Mouse (Mus musculus) heart, adult 2 months (tissue): ENCODE results near the gene Tcl1b3. TPM values are rescaled to one million over a fixed set of nuclear protein-coding genes. Genes with fewer than 3 reads are reported as not detected.

Experiments
- DNase-seq, 2 experiments: peaks; one replicate each; pipeline ENCODE4 v3.0.0; 2021
- H3K27ac ChIP-seq: fragments of 200-600 bp; 2 replicates; pipeline ENCODE4 v1.8.1; 2022
- H3K27me3 ChIP-seq: fragments of 200-500 bp; 2 replicates; pipeline ENCODE4 v1.6.1; 2012; ENCODE audit warnings: mild to moderate bottlenecking, low read length, inconsistent platforms, mixed read lengths; ENCODE audit not compliant: control insufficient read depth, insufficient read depth
- H3K36me3 ChIP-seq: fragments of 200-500 bp; 2 replicates; pipeline ENCODE4 v1.6.1; 2012; ENCODE audit warnings: low read length, inconsistent platforms; ENCODE audit not compliant: control insufficient read depth, insufficient read depth
- H3K4me1 ChIP-seq: fragments of 200-500 bp; 2 replicates; pipeline ENCODE4 v1.6.1; 2011; ENCODE audit warnings: low read length; ENCODE audit not compliant: control insufficient read depth, insufficient read depth
- H3K4me3 ChIP-seq: fragments of 200-600 bp; 2 replicates; pipeline ENCODE4 v1.8.1; 2022
- H3K79me2 ChIP-seq: fragments of 200-500 bp; replicated peaks from 2 replicates; pipeline ENCODE4 v1.6.1; 2012; ENCODE audit warnings: mild to moderate bottlenecking, inconsistent platforms, low read length, moderate library complexity, mixed read lengths; ENCODE audit not compliant: control insufficient read depth, insufficient read depth
- H3K9ac ChIP-seq: fragments of 200-500 bp; 2 replicates; pipeline ENCODE4 v1.6.1; 2012; ENCODE audit warnings: low read depth, mild to moderate bottlenecking, control low read depth, inconsistent platforms, low read length, mixed read lengths
- CTCF ChIP-seq: fragments of 200-600 bp; IDR thresholded peaks from 2 replicates; pipeline ENCODE4 v1.8.1; 2022; ENCODE audit warnings: antibody characterized with exemption, mild to moderate bottlenecking, moderate library complexity
- EP300 ChIP-seq: fragments of 200-500 bp; IDR thresholded peaks from 2 replicates; pipeline ENCODE4 v1.6.1; 2011; ENCODE audit warnings: low read depth, low read length, control low read depth; ENCODE audit not compliant: insufficient read depth
- POLR2A ChIP-seq: fragments of 200-500 bp; IDR thresholded peaks from 2 replicates; pipeline ENCODE4 v1.6.1; 2011; ENCODE audit warnings: mild to moderate bottlenecking, low read depth, low read length, control low read depth; ENCODE audit not compliant: insufficient read depth
- WGBS: fragments of 180-500 bp; shearing (Covaris S2); methylation state at CpG from one replicate; pipeline ENCODE4 v1.1.7; 2018; 5-methylcytosine and 5-hydroxymethylcytosine counted together
- intact Hi-C: fragments of 180-260 bp; cut with DNase I; formaldehyde crosslinking; loops from one replicate; pipeline ENCODE4 v1.15.1; 2025
- polyA plus RNA-seq: library from polyadenylated mRNA; depleted of rRNA; stranded (reverse); fragments of >200 nt; gene quantifications from 2 replicates; pipeline ENCODE4 v1.2.3, GENCODE M21; 2012; rRNA removed
- total RNA-seq, 2 experiments: library from RNA; stranded (reverse); gene quantifications; 2 replicates each; pipeline ENCODE4 v1.2.3; 2021

Gene Tcl1b3
- total and polyA plus RNA-seq, 3 experiments: not detected

DNA sequence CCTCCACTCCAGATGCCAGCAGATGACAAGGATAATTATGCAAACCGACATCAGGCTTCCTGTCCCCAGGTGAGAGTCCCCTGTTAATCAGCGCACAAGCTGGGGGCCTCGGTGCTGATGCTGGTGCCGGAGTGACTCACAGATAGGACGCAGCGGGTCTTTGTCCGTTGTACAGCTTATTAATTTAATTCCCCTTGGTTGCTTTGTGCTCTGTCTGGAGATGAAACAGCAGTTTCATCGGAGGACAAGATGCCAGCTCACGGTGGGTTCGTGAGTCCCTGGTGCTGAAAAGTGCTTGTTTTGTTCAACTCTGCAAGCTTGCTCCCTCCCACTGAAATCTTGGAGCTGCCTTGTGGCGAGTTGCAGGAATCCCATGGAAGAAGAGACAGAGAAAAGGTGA lies 43.5 kb downstream of the Tcl1b3 start:
- intact Hi-C loops: no loop called here
- H3K27ac ChIP-seq: no peak overlapping the region
- H3K4me3 ChIP-seq: no peak overlapping the region
- DNase-seq: no peak
- TF ChIP-seq CTCF (no peak), EP300 (no peak), POLR2A (no peak)
- whole genome bisulfite sequencing: 68% methylated on average over 11 of the region's 11 CpGs
- no peaks in the 10 kb centered on the region for H3K36me3 ChIP-seq
- H3K9ac ChIP-seq: no peak overlapping the region
- H3K27me3 ChIP-seq: no peaks in the 10 kb centered on the region
- H3K4me1 ChIP-seq: no peaks in the 10 kb centered on the region
- no peaks in the 10 kb centered on the region for H3K79me2 ChIP-seq

DNA sequence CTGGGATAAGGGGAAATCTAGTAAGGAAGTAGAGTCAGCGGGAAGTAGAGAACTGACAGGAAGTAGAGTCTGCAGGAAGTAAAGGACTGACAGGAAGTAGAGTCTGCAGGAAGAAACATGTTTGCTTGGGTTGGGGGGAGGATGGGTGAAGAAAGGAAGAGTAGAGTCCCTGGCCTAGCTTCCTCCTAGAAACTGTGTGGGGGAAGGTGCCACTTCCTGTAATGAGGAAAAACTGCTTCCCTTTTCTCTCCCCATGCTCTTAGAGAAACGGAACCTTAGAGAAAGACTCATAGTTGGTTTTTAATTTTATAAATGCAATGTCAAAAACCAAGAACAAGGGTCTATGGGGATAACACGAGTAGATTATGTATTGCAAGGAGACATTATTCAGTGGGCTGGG lies 44.2 kb downstream of the Tcl1b3 start:
- Histone ChIP-seq H3K36me3 (no peaks in the 10 kb centered on the region), H3K4me1 (no peaks in the 10 kb centered on the region), H3K27me3 (no peaks in the 10 kb centered on the region), H3K4me3 (no peak overlapping the region), H3K27ac (no peak overlapping the region), H3K9ac (no peak overlapping the region), H3K79me2 (no peaks in the 10 kb centered on the region)
- intact Hi-C loops: no loop called here
- no peak for DNase-seq
- TF ChIP-seq EP300 (no peak), POLR2A (no peak), CTCF (no peak)
- 51% methylated on average over 3 of the region's 3 CpGs for WGBS

DNA sequence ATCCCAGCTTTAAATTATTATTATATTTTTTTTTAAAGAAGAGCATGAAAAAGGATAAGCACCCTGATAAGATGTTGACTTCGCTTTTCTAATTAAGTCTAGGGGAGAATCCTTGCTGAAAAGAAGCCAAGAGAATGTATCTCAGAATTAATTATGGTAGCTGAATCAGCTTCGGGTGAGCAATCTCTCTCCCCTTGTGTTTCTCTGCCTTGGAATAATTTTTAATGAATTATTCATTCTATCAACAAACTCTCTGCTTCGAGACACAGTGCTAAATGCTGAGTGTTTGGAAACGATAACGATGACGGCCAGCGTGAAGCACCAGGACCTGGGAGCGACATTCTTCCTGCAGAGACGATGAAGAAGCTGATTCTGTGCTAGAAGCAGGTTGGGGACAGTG lies 48.2 kb downstream of the Tcl1b3 start:
- Histone ChIP-seq H3K4me3 (no peak overlapping the region), H3K79me2 (no peaks in the 10 kb centered on the region), H3K9ac (no peak overlapping the region), H3K27ac (no peak overlapping the region), H3K36me3 (no peaks in the 10 kb centered on the region), H3K27me3 (no peaks in the 10 kb centered on the region), H3K4me1 (no peaks in the 10 kb centered on the region)
- TF ChIP-seq EP300 (no peak), CTCF (no peak), POLR2A (no peak)
- DNase-seq: no peak
- intact Hi-C loops: no loop called here
- 80% methylated on average over 9 of the region's 9 CpGs for WGBS

Other genes starting within 250 kb of the Tcl1b3 start
- gene Syne3, start 181.2 kb upstream of the Tcl1b3 start, total RNA-seq: 1 to 10 TPM; 7.0 to 8.5 TPM
- 2.3 and 3.0 TPM in 2 replicates for gene Syne3, start 181.2 kb upstream of the Tcl1b3 start, polyA plus RNA-seq
- 10 to 100 TPM; 86.5 to 94.7 TPM for gene Glrx5, start 158.4 kb upstream of the Tcl1b3 start, total RNA-seq
- 103 and 104 TPM in 2 replicates for gene Glrx5, start 158.4 kb upstream of the Tcl1b3 start, polyA plus RNA-seq
- gene Tcl1b2, start 45.0 kb upstream of the Tcl1b3 start, total RNA-seq: not detected
- gene Tcl1b2, start 45.0 kb upstream of the Tcl1b3 start, polyA plus RNA-seq: not detected in 2 replicates
- not detected for gene Tcl1b1, start 31.4 kb upstream of the Tcl1b3 start, total RNA-seq
- gene Tcl1b1, start 31.4 kb upstream of the Tcl1b3 start, polyA plus RNA-seq: not detected in 2 replicates
- not detected for gene Tcl1b5, start 14.7 kb upstream of the Tcl1b3 start, total RNA-seq
- gene Tcl1b5, start 14.7 kb upstream of the Tcl1b3 start, polyA plus RNA-seq: not detected in 2 replicates
- gene Tcl1b4, start 10.9 kb downstream of the Tcl1b3 start, total RNA-seq: not detected
- not detected in 2 replicates for gene Tcl1b4, start 10.9 kb downstream of the Tcl1b3 start, polyA plus RNA-seq
- not detected for gene Tcl1, start 31.8 kb downstream of the Tcl1b3 start, total RNA-seq
- gene Tcl1, start 31.8 kb downstream of the Tcl1b3 start, polyA plus RNA-seq: not detected in 2 replicates
- under 1 TPM; 0.09 to 0.10 TPM for gene Tunar, start 142.8 kb downstream of the Tcl1b3 start, total RNA-seq
- not detected in 2 replicates for gene Tunar, start 142.8 kb downstream of the Tcl1b3 start, polyA plus RNA-seq